Mouse (Mus musculus): Measurements from ENCODE around the gene Epyc.

GRCm38 (mm10) chr10:97643768-97644167 is at the start of gene Epyc:
- TF ChIP-seq TCF12 (IDR thresholded peaks at IDR 0.05; ENCODE audit: insufficient read depth, poor library complexity, severe bottlenecking) (no peak), TCF3 (IDR thresholded peaks at IDR 0.05; ENCODE audit: insufficient read length, low read depth) (no peak), POLR2A (IDR thresholded peaks at IDR 0.05; ENCODE audit: insufficient read length, low read depth) (no peak), E2F4 (IDR thresholded peaks at IDR 0.05; ENCODE audit: insufficient read depth) (no peak), POLR2AphosphoS2 (IDR thresholded peaks at IDR 0.05; ENCODE audit: insufficient read length, low read depth) (no peak), CEBPB (IDR thresholded peaks at IDR 0.05; ENCODE audit: insufficient read depth, poor library complexity, severe bottlenecking) (no peak)
